Mouse (Mus musculus) small intestine, adult 2 months (tissue): Measurements from ENCODE around the gene Ccdc87.

ENCODE experiments used
- CTCF ChIP-seq: fragments of 200-500 bp; IDR thresholded peaks from 2 replicates; pipeline ENCODE4 v1.5.1; 2012; ENCODE audit warnings: low read depth, mild to moderate bottlenecking, control low read depth, inconsistent platforms, low read length, moderate library complexity, mixed read lengths; ENCODE audit not compliant: insufficient replicate concordance, insufficient read length; ENCODE audit errors: extremely low read depth
- POLR2A ChIP-seq: fragments of 200-500 bp; IDR thresholded peaks from 2 replicates; pipeline ENCODE4 v1.6.1; 2012; ENCODE audit warnings: low read depth, mild to moderate bottlenecking, control low read depth, inconsistent platforms, low read length, moderate library complexity

DNA sequence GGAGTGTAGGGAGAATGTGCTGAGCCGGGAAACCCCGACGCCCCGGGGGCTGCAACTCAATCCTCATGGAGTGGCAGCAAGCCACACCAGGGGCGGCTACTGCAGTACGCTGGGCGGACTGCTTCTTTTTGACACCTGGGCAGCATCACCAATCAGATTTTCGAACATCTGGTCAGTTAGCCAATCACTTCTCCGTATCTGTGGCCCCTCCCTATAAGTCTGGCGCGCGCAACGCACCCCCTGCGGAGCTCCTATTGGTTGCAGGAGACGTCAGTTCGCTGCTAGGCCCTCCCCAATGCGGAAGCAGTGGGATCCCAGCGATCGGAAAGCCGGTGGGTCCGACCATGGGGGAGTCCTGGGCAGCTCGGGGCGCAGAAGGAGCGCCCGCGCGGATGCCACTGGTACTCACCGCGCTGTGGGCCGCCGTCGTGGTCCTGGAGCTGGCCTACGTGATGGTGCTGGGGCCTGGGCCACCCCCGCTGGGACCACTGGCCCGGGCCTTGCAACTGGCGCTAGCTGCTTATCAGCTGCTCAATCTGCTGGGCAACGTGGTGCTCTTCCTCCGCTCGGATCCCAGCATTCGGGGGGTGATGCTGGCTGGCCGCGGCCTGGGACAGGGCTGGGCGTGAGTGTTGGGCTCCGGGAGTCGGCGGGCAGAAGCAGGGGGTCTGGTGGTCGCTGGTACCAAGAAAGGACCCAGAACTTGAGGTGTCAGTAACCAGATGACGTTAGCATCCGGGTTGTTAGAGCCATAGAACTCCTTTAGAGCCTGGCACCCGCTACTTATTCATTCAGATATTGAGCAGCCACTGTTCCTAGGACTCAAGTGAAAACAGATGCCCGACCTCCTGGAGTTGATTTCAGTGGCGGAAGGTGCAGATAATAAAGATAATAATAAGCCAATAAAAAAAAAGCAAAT lies 39.5 kb downstream of the Ccdc87 start, which contains the start of gene Zdhhc24:
- TF ChIP-seq CTCF (no peak), POLR2A (peak; percentile 43; the same call in 1 of the 2 replicates)
